Mouse (Mus musculus) fat pad, adult 2 months (tissue): ENCODE results near the gene Irf6.

Experiments
- DNase-seq: peaks from one replicate; pipeline ENCODE4 v3.0.0-alpha.2; 2011; ENCODE audit warnings: low read depth, low spot score; ENCODE audit errors: extremely low read depth

Irf6 gene

GRCm38 (mm10) chr1:193198312-193198711 is 45.4 kb downstream of the Irf6 start:
- no peak for DNase-seq

- DNase-seq, result no peak
Measured at GRCm38 (mm10) chr1:193200640-193201382, 47.9 kb downstream of the Irf6 start.

- DNase-seq, result no peak
Measured at GRCm38 (mm10) chr1:193201383-193201778, 48.5 kb downstream of the Irf6 start, which contains the start of gene Traf3ip3. Gene Traf3ip3, minus strand, starts transcription at chr1:193201703.

GRCm38 (mm10) chr1:193203821-193204220 is 50.9 kb downstream of the Irf6 start:
- DNase-seq, result no peak

- no peak for DNase-seq
Measured at GRCm38 (mm10) chr1:193205431-193205830, 52.5 kb downstream of the Irf6 start.

- no peak for DNase-seq
Measured at GRCm38 (mm10) chr1:193207503-193207902, 54.6 kb downstream of the Irf6 start, which contains the start of gene Lamb3. Gene Lamb3, plus strand, starts transcription at chr1:193207699.

- no peak for DNase-seq
Measured at GRCm38 (mm10) chr1:193208178-193208577, 55.3 kb downstream of the Irf6 start.

- DNase-seq, result no peak
Measured at GRCm38 (mm10) chr1:193211371-193211770, 58.5 kb downstream of the Irf6 start.

- no peak for DNase-seq
Measured at GRCm38 (mm10) chr1:193214053-193214452, 61.1 kb downstream of the Irf6 start.

- DNase-seq, result no peak
Measured at GRCm38 (mm10) chr1:193216000-193216399, 63.1 kb downstream of the Irf6 start.

GRCm38 (mm10) chr1:193220408-193220807 is 67.5 kb downstream of the Irf6 start:
- no peak for DNase-seq
